24 mouse cellular contexts compared by ENCODE assay signal in the genomic region with DNA sequence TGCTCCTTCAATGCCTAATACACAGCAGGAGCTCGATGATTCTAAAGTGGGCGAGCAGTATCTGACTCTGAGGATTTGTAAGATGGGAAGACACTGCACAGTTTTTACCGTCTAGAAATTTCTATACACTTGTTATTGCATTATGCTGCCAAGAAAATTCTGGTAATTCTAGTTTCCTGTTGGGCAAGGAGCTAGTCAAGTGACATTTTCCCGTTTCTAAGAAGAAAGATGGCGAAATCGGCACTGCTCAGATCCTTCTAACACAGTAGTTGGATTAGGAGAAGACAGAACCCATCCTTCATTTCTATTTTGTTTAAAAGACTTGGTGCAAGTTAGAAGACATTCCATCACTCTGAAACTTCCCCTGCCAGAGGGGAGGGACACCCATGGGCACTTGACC. TPM values are rescaled to one million over a fixed set of nuclear protein-coding genes. Genes with fewer than 3 reads are reported as not detected.
"Had no signal": no experiment of that assay in that cellular context is flagged by ENCODE, and none has a peak within 500 bp of the region (broad histone marks: within the 10 kb centered on the region; RNA-seq: fewer than 3 reads in every experiment).

No protein-coding gene starts in this region.

- H3K27me3 ChIP-seq: limb, embryonic 15.5 days; lung, embryonic 15.5 days; midbrain, embryonic 12.5 days; midbrain, embryonic 15.5 days; neural tube, embryonic 12.5 days; neural tube, embryonic 15.5 days had no signal

- H3K4me3 ChIP-seq: left cerebral cortex, adult 2 months; limb, embryonic 12.5 days; limb, embryonic 15.5 days; liver, embryonic 12.5 days; liver, embryonic 15.5 days; lung, embryonic 15.5 days; midbrain, embryonic 12.5 days; midbrain, embryonic 15.5 days; neural tube, embryonic 12.5 days; neural tube, embryonic 15.5 days had no signal

- H3K4me2 ChIP-seq: limb, embryonic 12.5 days; limb, embryonic 15.5 days; liver, embryonic 12.5 days; liver, embryonic 15.5 days; lung, embryonic 15.5 days; midbrain, embryonic 12.5 days; midbrain, embryonic 15.5 days; neural tube, embryonic 12.5 days; neural tube, embryonic 15.5 days had no signal

- H3K9ac ChIP-seq: limb, embryonic 12.5 days; limb, embryonic 15.5 days; liver, embryonic 12.5 days; liver, embryonic 15.5 days; lung, embryonic 15.5 days; midbrain, embryonic 12.5 days; midbrain, embryonic 15.5 days; neural tube, embryonic 12.5 days; neural tube, embryonic 15.5 days had no signal

- H3K27ac ChIP-seq: left cerebral cortex, adult 2 months; limb, embryonic 12.5 days; limb, embryonic 15.5 days; liver, embryonic 12.5 days; liver, embryonic 15.5 days; lung, embryonic 15.5 days; midbrain, embryonic 12.5 days; midbrain, embryonic 15.5 days; neural tube, embryonic 12.5 days; neural tube, embryonic 15.5 days; stomach, postnatal 0 days had no signal

- H3K4me1 ChIP-seq: lung, embryonic 15.5 days; neural tube, embryonic 12.5 days; neural tube, embryonic 15.5 days had no signal

- ATAC-seq: intestine, postnatal 0 days; midbrain, embryonic 15.5 days had no signal

- H3K36me3 ChIP-seq: limb, embryonic 12.5 days; limb, embryonic 15.5 days; liver, embryonic 12.5 days; liver, embryonic 15.5 days; lung, embryonic 15.5 days; midbrain, embryonic 12.5 days; midbrain, embryonic 15.5 days; neural tube, embryonic 12.5 days; neural tube, embryonic 15.5 days had no signal

- H3K9me3 ChIP-seq: limb, embryonic 12.5 days; limb, embryonic 15.5 days; liver, embryonic 12.5 days; liver, embryonic 15.5 days; lung, embryonic 15.5 days; midbrain, embryonic 15.5 days; neural tube, embryonic 15.5 days had no signal

- DNase-seq: kidney, adult 2 months; kidney, postnatal 10 days; kidney, postnatal 36 days; layer of hippocampus, postnatal 36 days; lung, postnatal 4 days; right cerebral cortex, adult 18-20 months; right cerebral cortex, postnatal 14 days; right cerebral cortex, postnatal 4 days; thymus, adult 2 months; thymus, postnatal 14 days; thymus, postnatal 4 days had no signal

RNA-seq across cellular contexts. Expression of gene Kcnn3, which starts 56.4 kb away (rescaled TPM):
- total RNA-seq: megakaryocyte, adult 5-6 weeks had no signal
- polyA plus RNA-seq: liver, embryonic 12.5 days had no signal
